Mouse (Mus musculus): ENCODE data around the gene Sh3pxd2b.

GRCm38 (mm10) chr11:32301506-32301905 lies 46.1 kb upstream of the Sh3pxd2b start:
- no peak for TF ChIP-seq CTCF (IDR thresholded peaks at IDR 0.05; ENCODE audit: extremely low read depth, insufficient read depth, low read length)
- TF ChIP-seq POLR2A (IDR thresholded peaks at IDR 0.05; ENCODE audit: extremely low read depth, insufficient read depth, low read length), result no peak

Data from cortical plate, adult 2 months (tissue).